Mouse (Mus musculus): ENCODE results near the gene Rassf8. TPM values are rescaled to one million over a fixed set of nuclear protein-coding genes. Genes with fewer than 3 reads are reported as not detected.

Rassf8 gene
- polyA plus RNA-seq, 1 experiment, result 6.3 TPM

DNA sequence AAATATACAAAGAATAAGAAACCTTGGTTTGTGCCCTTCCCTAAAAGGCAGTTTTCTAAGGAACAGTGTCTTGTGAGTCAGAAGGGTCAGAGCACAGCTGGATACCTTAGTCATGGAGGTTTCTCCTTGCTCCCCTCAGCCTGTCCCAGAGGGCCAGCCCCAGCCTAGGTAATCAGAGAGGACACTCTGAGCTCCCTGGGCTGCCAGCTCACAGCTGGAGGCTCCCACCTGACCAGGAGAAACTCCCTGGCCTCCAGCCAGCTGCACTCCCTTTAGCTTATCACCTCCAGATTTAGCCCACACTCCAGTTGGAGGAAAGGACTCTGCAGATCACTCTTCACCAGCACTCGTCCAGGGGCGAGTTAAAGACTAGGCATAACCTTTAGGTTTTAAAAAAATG is 104.2 kb downstream of the Rassf8 start:
- H3K27me3 ChIP-seq (ENCODE audit: control insufficient read depth, insufficient read depth, insufficient read length), result no peaks in the 10 kb centered on the region
- no peaks in the 10 kb centered on the region for H3K79me2 ChIP-seq (ENCODE audit: control insufficient read depth, insufficient read depth)
- TF ChIP-seq MYOG (IDR thresholded peaks at IDR 0.05; ENCODE audit: control insufficient read depth in 1 of 3, insufficient read depth in 1 of 3, insufficient read length in 2 of 3, low read depth in 2 of 3) (no peak), POLR2A (IDR thresholded peaks at IDR 0.05; ENCODE audit: insufficient read length, low read depth) (no peak)
- H3ac ChIP-seq (ENCODE audit: control insufficient read depth, insufficient read length), result no peak overlapping the region
- H3K4me2 ChIP-seq (ENCODE audit: low read depth), result peak overlapping the region; percentile 2
- H3K4me3 ChIP-seq, result no peak overlapping the region
- H3K36me3 ChIP-seq (ENCODE audit: control insufficient read depth, insufficient read depth), result no peaks in the 10 kb centered on the region

- no peak overlapping the region for H3K4me2 ChIP-seq (ENCODE audit: low read depth)
- no peak for TF ChIP-seq SRF (IDR thresholded peaks at IDR 0.05; ENCODE audit: control insufficient read depth, insufficient read length, low read depth)
- no peak for TF ChIP-seq POLR2A (IDR thresholded peaks at IDR 0.05; ENCODE audit: insufficient read length, low read depth)
- no peak for TF ChIP-seq REST (IDR thresholded peaks at IDR 0.05; ENCODE audit: insufficient read depth, insufficient read length)
- no peak for TF ChIP-seq POLR2AphosphoS2 (IDR thresholded peaks at IDR 0.05; ENCODE audit: insufficient read length, low read depth)
- no peak overlapping the region for H3ac ChIP-seq (ENCODE audit: control insufficient read depth, insufficient read length)
- no peaks in the 10 kb centered on the region for H3K36me3 ChIP-seq (ENCODE audit: control insufficient read depth, insufficient read depth)
- no peaks in the 10 kb centered on the region for H3K27me3 ChIP-seq (ENCODE audit: control insufficient read depth, insufficient read depth, insufficient read length)
- no peak overlapping the region for H3K4me3 ChIP-seq
- no peaks in the 10 kb centered on the region for H3K79me2 ChIP-seq (ENCODE audit: control insufficient read depth, insufficient read depth)
These were observed 105.4 kb downstream of the Rassf8 start for GRCm38 (mm10) chr6:145851956-145852355.

- Histone ChIP-seq H3K4me2 (ENCODE audit: low read depth) (no peak overlapping the region), H3K4me3 (no peak overlapping the region), H3ac (ENCODE audit: control insufficient read depth, insufficient read length) (no peak overlapping the region), H3K27me3 (ENCODE audit: control insufficient read depth, insufficient read depth, insufficient read length) (no peaks in the 10 kb centered on the region), H3K79me2 (ENCODE audit: control insufficient read depth, insufficient read depth) (peaks cover 2% of the 10 kb centered on the region), H3K36me3 (ENCODE audit: control insufficient read depth, insufficient read depth) (no peaks in the 10 kb centered on the region)
- TF ChIP-seq TCF12 (IDR thresholded peaks at IDR 0.05; ENCODE audit: insufficient read depth, poor library complexity, severe bottlenecking) (no peak), TCF3 (IDR thresholded peaks at IDR 0.05; ENCODE audit: insufficient read length, low read depth) (no peak), E2F4 (IDR thresholded peaks at IDR 0.05; ENCODE audit: insufficient read depth) (no peak), MAX (IDR thresholded peaks at IDR 0.05; ENCODE audit: low read depth) (no peak), MYOD1 (IDR thresholded peaks at IDR 0.05; ENCODE audit: control insufficient read depth in 1 of 3, insufficient read length in 2 of 3, low read depth in 2 of 3) (no peak)
These were observed 106.2 kb downstream of the Rassf8 start for GRCm38 (mm10) chr6:145852708-145853107.

- no peak overlapping the region for H3K4me3 ChIP-seq
- H3K79me2 ChIP-seq (ENCODE audit: control insufficient read depth, insufficient read depth), result peaks cover 9% of the 10 kb centered on the region
- no peak overlapping the region for H3K4me2 ChIP-seq (ENCODE audit: low read depth)
- H3K27me3 ChIP-seq (ENCODE audit: control insufficient read depth, insufficient read depth, insufficient read length), result no peaks in the 10 kb centered on the region
- no peaks in the 10 kb centered on the region for H3K36me3 ChIP-seq (ENCODE audit: control insufficient read depth, insufficient read depth)
- H3ac ChIP-seq (ENCODE audit: control insufficient read depth, insufficient read length), result no peak overlapping the region
- TF ChIP-seq CEBPB (IDR thresholded peaks at IDR 0.05; ENCODE audit: insufficient read depth, poor library complexity, severe bottlenecking) (no peak), SRF (IDR thresholded peaks at IDR 0.05; ENCODE audit: control insufficient read depth, insufficient read length, low read depth) (no peak)
These were observed 107.0 kb downstream of the Rassf8 start for GRCm38 (mm10) chr6:145853356-145854079.

DNA sequence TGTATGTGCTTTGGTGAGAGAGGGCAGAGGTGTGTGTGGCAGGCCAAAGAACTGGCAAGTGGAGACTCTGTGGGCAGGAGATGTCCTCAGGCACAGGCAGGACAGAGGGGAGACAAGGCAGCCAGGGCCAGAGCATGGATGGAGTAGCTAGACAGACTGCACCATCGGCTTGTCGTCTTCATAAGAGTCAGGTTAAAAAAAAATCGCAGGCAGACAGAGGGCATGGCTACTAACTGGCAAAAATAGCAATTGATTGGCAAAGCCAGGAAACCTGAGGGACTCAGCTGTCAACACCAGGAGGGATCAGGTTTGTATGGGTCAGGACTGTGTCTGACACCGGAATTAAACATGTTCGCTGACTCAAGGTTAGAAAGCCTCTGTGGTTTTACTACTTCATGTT is 108.2 kb downstream of the Rassf8 start:
- TF ChIP-seq MYOD1 (IDR thresholded peaks at IDR 0.05; ENCODE audit: control insufficient read depth in 1 of 3, insufficient read length in 2 of 3, low read depth in 2 of 3) (peak in 1 of 3 experiments; percentile 29), USF1 (IDR thresholded peaks at IDR 0.05; ENCODE audit: low read depth) (no peak)
- Histone ChIP-seq H3ac (ENCODE audit: control insufficient read depth, insufficient read length) (no peak overlapping the region), H3K4me2 (ENCODE audit: low read depth) (peak overlapping the region; percentile 84), H3K27me3 (ENCODE audit: control insufficient read depth, insufficient read depth, insufficient read length) (no peaks in the 10 kb centered on the region), H3K79me2 (ENCODE audit: control insufficient read depth, insufficient read depth) (peaks cover 14% of the 10 kb centered on the region), H3K4me3 (no peak overlapping the region), H3K36me3 (ENCODE audit: control insufficient read depth, insufficient read depth) (no peaks in the 10 kb centered on the region)

- Histone ChIP-seq H3K4me2 (ENCODE audit: low read depth) (peak overlapping the region; percentile 84), H3ac (ENCODE audit: control insufficient read depth, insufficient read length) (no peak overlapping the region), H3K36me3 (ENCODE audit: control insufficient read depth, insufficient read depth) (no peaks in the 10 kb centered on the region), H3K4me3 (peak overlapping the region; percentile 5), H3K79me2 (ENCODE audit: control insufficient read depth, insufficient read depth) (peaks cover 23% of the 10 kb centered on the region), H3K27me3 (ENCODE audit: control insufficient read depth, insufficient read depth, insufficient read length) (no peaks in the 10 kb centered on the region)
- TF ChIP-seq POLR2A (IDR thresholded peaks at IDR 0.05; ENCODE audit: insufficient read length, low read depth) (peak; percentile 27), POLR2AphosphoS2 (IDR thresholded peaks at IDR 0.05; ENCODE audit: insufficient read length, low read depth) (peak; percentile 73), TCF12 (IDR thresholded peaks at IDR 0.05; ENCODE audit: insufficient read depth, poor library complexity, severe bottlenecking) (no peak), MYOD1 (IDR thresholded peaks at IDR 0.05; ENCODE audit: control insufficient read depth in 1 of 3, insufficient read length in 2 of 3, low read depth in 2 of 3) (no peak), MAX (IDR thresholded peaks at IDR 0.05; ENCODE audit: low read depth) (peak; percentile 94), USF1 (IDR thresholded peaks at IDR 0.05; ENCODE audit: low read depth) (peak; percentile 49), MYOG (IDR thresholded peaks at IDR 0.05; ENCODE audit: control insufficient read depth in 1 of 3, insufficient read depth in 1 of 3, insufficient read length in 2 of 3, low read depth in 2 of 3) (peak in 1 of 3 experiments; percentile 37)
These were observed 109.4 kb downstream of the Rassf8 start for GRCm38 (mm10) chr6:145855720-145856551.

All from myocyte (in vitro differentiated cells).